Mouse (Mus musculus): Measurements from ENCODE around the gene Nckap5. TPM values are rescaled to one million over a fixed set of nuclear protein-coding genes. Genes with fewer than 3 reads are reported as not detected.
"Not testable (repeated sequence)": the region's sequence is repeated elsewhere in the genome, so short reads cannot be mapped to it uniquely, and the experiment has no call there.

Nckap5 gene
- total and polyA plus RNA-seq, 2 experiments, result 0.37 to 0.70 TPM

- no peaks in the 10 kb centered on the region for H3K36me3 ChIP-seq (ENCODE audit: control insufficient read depth, insufficient read depth, low read length)
- no peaks in the 10 kb centered on the region for H3K79me2 ChIP-seq (ENCODE audit: control insufficient read depth, insufficient read depth, low read length)
- no peak for DNase-seq (ENCODE audit: extremely low read depth, low read depth, low spot score)
- no peaks in the 10 kb centered on the region for H3K4me1 ChIP-seq (ENCODE audit: control insufficient read depth, insufficient read depth, low read length)
- no peaks in the 10 kb centered on the region for H3K27me3 ChIP-seq (ENCODE audit: control insufficient read depth, insufficient read depth, low read length)
- H3K27ac ChIP-seq (replicated peaks; ENCODE audit: insufficient read depth, low read depth, low read length), result no peak overlapping the region
- TF ChIP-seq CTCF (IDR thresholded peaks at IDR 0.05; ENCODE audit: low read depth, low read length) (no peak), POLR2A (IDR thresholded peaks at IDR 0.05; ENCODE audit: extremely low read depth, insufficient read depth, low read length) (no peak)
- H3K4me3 ChIP-seq (ENCODE audit: insufficient read depth, low read depth, low read length), result no peak overlapping the region
- no peak overlapping the region for H3K9ac ChIP-seq (ENCODE audit: low read depth, low read length)
- 78% methylated on average over 5 of the region's 5 CpGs for WGBS
Measured at GRCm38 (mm10) chr1:126123111-126123510, 707.5 kb downstream of the Nckap5 start.

DNA sequence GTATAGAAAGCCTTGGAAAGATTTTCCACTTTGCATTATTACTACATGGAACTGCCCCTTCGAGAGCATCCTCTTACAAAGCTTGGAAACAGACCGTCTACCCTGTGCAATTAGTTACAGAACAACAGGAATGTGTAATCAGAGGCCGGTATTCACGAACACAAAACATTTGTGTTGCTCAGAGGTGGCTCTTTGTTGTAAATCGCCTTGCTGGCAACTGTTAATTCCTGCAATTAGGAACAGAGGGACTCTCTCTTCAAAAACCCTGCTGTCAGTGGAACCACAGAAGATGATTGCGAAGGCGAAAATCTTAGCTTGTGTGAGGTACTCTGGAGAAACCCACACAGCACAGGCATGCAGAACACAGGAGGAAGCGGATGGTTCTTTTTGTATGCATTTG lies 710.1 kb downstream of the Nckap5 start:
- TF ChIP-seq POLR2A (IDR thresholded peaks at IDR 0.05; ENCODE audit: extremely low read depth, insufficient read depth, low read length) (no peak), CTCF (IDR thresholded peaks at IDR 0.05; ENCODE audit: low read depth, low read length) (no peak)
- H3K9ac ChIP-seq (ENCODE audit: low read depth, low read length), result no peak overlapping the region
- no peak overlapping the region for H3K4me3 ChIP-seq (ENCODE audit: insufficient read depth, low read depth, low read length)
- no peaks in the 10 kb centered on the region for H3K79me2 ChIP-seq (ENCODE audit: control insufficient read depth, insufficient read depth, low read length)
- H3K4me1 ChIP-seq (ENCODE audit: control insufficient read depth, insufficient read depth, low read length), result no peaks in the 10 kb centered on the region
- H3K36me3 ChIP-seq (ENCODE audit: control insufficient read depth, insufficient read depth, low read length), result no peaks in the 10 kb centered on the region
- DNase-seq (ENCODE audit: extremely low read depth, low read depth, low spot score), result no peak
- 86% methylated on average over 8 of the region's 8 CpGs for WGBS
- H3K27ac ChIP-seq (replicated peaks; ENCODE audit: insufficient read depth, low read depth, low read length), result no peak overlapping the region
- H3K27me3 ChIP-seq (ENCODE audit: control insufficient read depth, insufficient read depth, low read length), result no peaks in the 10 kb centered on the region

DNA sequence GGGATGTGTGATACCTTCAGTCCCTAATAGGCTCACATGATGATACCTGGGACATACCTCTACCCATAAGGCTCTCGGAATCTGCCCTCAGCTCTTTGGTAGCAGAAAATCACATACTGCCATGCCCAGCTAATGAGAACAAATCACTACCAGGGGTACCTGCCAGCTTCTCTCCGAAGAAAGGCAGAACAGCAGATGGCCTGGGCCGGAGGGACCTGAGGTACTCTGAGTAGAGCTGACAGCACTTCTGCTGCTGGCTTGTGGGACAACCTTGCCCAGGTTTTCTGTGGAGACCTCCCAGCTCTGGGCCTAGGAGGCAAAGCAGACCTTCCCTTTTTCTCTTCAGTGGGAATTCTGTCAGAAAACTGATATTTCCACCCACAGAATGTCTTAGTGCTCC lies 714.6 kb downstream of the Nckap5 start:
- Histone ChIP-seq H3K36me3 (ENCODE audit: control insufficient read depth, insufficient read depth, low read length) (no peaks in the 10 kb centered on the region), H3K4me3 (ENCODE audit: insufficient read depth, low read depth, low read length) (no peak overlapping the region), H3K27ac (replicated peaks; ENCODE audit: insufficient read depth, low read depth, low read length) (no peak overlapping the region), H3K4me1 (ENCODE audit: control insufficient read depth, insufficient read depth, low read length) (no peaks in the 10 kb centered on the region), H3K9ac (ENCODE audit: low read depth, low read length) (no peak overlapping the region), H3K27me3 (ENCODE audit: control insufficient read depth, insufficient read depth, low read length) (no peaks in the 10 kb centered on the region), H3K79me2 (ENCODE audit: control insufficient read depth, insufficient read depth, low read length) (no peaks in the 10 kb centered on the region)
- WGBS, result 83% methylated on average over 3 of the region's 3 CpGs
- no peak for DNase-seq (ENCODE audit: extremely low read depth, low read depth, low spot score)
- no peak for TF ChIP-seq POLR2A (IDR thresholded peaks at IDR 0.05; ENCODE audit: extremely low read depth, insufficient read depth, low read length)
- no peak for TF ChIP-seq CTCF (IDR thresholded peaks at IDR 0.05; ENCODE audit: low read depth, low read length)

- no peak overlapping the region for H3K27ac ChIP-seq (replicated peaks; ENCODE audit: insufficient read depth, low read depth, low read length)
- DNase-seq (ENCODE audit: extremely low read depth, low read depth, low spot score), result no peak
- no peak overlapping the region for H3K4me3 ChIP-seq (ENCODE audit: insufficient read depth, low read depth, low read length)
- TF ChIP-seq POLR2A (IDR thresholded peaks at IDR 0.05; ENCODE audit: extremely low read depth, insufficient read depth, low read length) (no peak), CTCF (IDR thresholded peaks at IDR 0.05; ENCODE audit: low read depth, low read length) (no peak)
- H3K36me3 ChIP-seq (ENCODE audit: control insufficient read depth, insufficient read depth, low read length), result no peaks in the 10 kb centered on the region
- no peaks in the 10 kb centered on the region for H3K79me2 ChIP-seq (ENCODE audit: control insufficient read depth, insufficient read depth, low read length)
- H3K27me3 ChIP-seq (ENCODE audit: control insufficient read depth, insufficient read depth, low read length), result no peaks in the 10 kb centered on the region
- no peak overlapping the region for H3K9ac ChIP-seq (ENCODE audit: low read depth, low read length)
- no peaks in the 10 kb centered on the region for H3K4me1 ChIP-seq (ENCODE audit: control insufficient read depth, insufficient read depth, low read length)
- WGBS, result 93% methylated on average over 3 of the region's 3 CpGs
Measured at GRCm38 (mm10) chr1:126105673-126106256, 724.8 kb downstream of the Nckap5 start.

DNA sequence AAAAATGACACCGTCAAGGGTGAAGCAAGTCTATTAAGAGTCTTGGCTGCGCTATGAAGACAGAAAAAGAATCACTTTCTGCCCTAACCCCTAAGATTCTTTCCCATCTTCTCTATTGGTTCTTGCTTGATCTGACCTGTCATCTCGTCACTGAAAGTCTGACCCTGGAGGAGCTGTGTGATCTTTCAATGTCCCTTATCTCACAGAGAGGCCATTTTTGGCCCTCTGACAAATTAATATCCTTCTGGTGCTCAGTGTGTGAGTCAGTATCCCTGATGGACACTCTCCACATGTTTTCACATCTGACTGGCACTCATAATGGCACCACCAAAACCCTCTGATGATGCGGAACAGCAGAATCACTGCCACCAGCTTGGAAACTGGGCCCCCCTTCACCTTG lies 736.3 kb downstream of the Nckap5 start:
- Histone ChIP-seq H3K4me3 (ENCODE audit: insufficient read depth, low read depth, low read length) (no peak overlapping the region), H3K27me3 (ENCODE audit: control insufficient read depth, insufficient read depth, low read length) (no peaks in the 10 kb centered on the region), H3K79me2 (ENCODE audit: control insufficient read depth, insufficient read depth, low read length) (no peaks in the 10 kb centered on the region), H3K36me3 (ENCODE audit: control insufficient read depth, insufficient read depth, low read length) (no peaks in the 10 kb centered on the region), H3K27ac (replicated peaks; ENCODE audit: insufficient read depth, low read depth, low read length) (no peak overlapping the region), H3K4me1 (ENCODE audit: control insufficient read depth, insufficient read depth, low read length) (no peaks in the 10 kb centered on the region), H3K9ac (ENCODE audit: low read depth, low read length) (no peak overlapping the region)
- TF ChIP-seq CTCF (IDR thresholded peaks at IDR 0.05; ENCODE audit: low read depth, low read length) (no peak), POLR2A (IDR thresholded peaks at IDR 0.05; ENCODE audit: extremely low read depth, insufficient read depth, low read length) (no peak)
- no peak for DNase-seq (ENCODE audit: extremely low read depth, low read depth, low spot score)
- WGBS, result 96% methylated on average over 4 of the region's 4 CpGs

GRCm38 (mm10) chr1:126091979-126092378 lies 738.6 kb downstream of the Nckap5 start:
- not testable (repeated sequence) for H3K27ac ChIP-seq (replicated peaks; ENCODE audit: insufficient read depth, low read depth, low read length); H3K4me3 ChIP-seq (ENCODE audit: insufficient read depth, low read depth, low read length); DNase-seq (ENCODE audit: extremely low read depth, low read depth, low spot score); H3K9ac ChIP-seq (ENCODE audit: low read depth, low read length); H3K27me3 ChIP-seq (ENCODE audit: control insufficient read depth, insufficient read depth, low read length); H3K4me1 ChIP-seq (ENCODE audit: control insufficient read depth, insufficient read depth, low read length); H3K36me3 ChIP-seq (ENCODE audit: control insufficient read depth, insufficient read depth, low read length); H3K79me2 ChIP-seq (ENCODE audit: control insufficient read depth, insufficient read depth, low read length)
- WGBS, result 92% methylated on average over 2 of the region's 2 CpGs

Measured in liver, adult 2 months (tissue).